Mouse (Mus musculus) small intestine, adult 2 months (tissue): ENCODE measurements around the gene Coro7. TPM values are rescaled to one million over a fixed set of nuclear protein-coding genes. Genes with fewer than 3 reads are reported as not detected.

ENCODE experiments used
- H3K27ac ChIP-seq: fragments of 200-500 bp; 2 replicates; pipeline ENCODE4 v1.5.1; 2012; ENCODE audit warnings: low read depth, low read length, control low read depth, inconsistent platforms; ENCODE audit not compliant: insufficient read depth
- H3K27me3 ChIP-seq: fragments of 200-500 bp; 2 replicates; pipeline ENCODE4 v1.6.1; 2012; ENCODE audit warnings: mild to moderate bottlenecking, moderate library complexity, low read length, inconsistent platforms; ENCODE audit not compliant: control insufficient read depth, insufficient read depth
- H3K36me3 ChIP-seq: fragments of 200-500 bp; 2 replicates; pipeline ENCODE4 v1.6.1; 2012; ENCODE audit warnings: mild to moderate bottlenecking, low read length, control low read depth, inconsistent platforms; ENCODE audit not compliant: control insufficient read depth, insufficient read depth
- H3K4me1 ChIP-seq: fragments of 200-500 bp; 2 replicates; pipeline ENCODE4 v1.6.1; 2012; ENCODE audit warnings: low read length, inconsistent platforms, mixed read lengths; ENCODE audit not compliant: control insufficient read depth, insufficient read depth, insufficient read length
- H3K4me3 ChIP-seq: fragments of 200-500 bp; 2 replicates; pipeline ENCODE4 v1.5.1; 2012; ENCODE audit warnings: low read depth, mild to moderate bottlenecking, control low read depth, inconsistent platforms, low read length, moderate library complexity
- CTCF ChIP-seq: fragments of 200-500 bp; IDR thresholded peaks from 2 replicates; pipeline ENCODE4 v1.5.1; 2012; ENCODE audit warnings: low read depth, mild to moderate bottlenecking, control low read depth, inconsistent platforms, low read length, moderate library complexity, mixed read lengths; ENCODE audit not compliant: insufficient replicate concordance, insufficient read length; ENCODE audit errors: extremely low read depth
- POLR2A ChIP-seq: fragments of 200-500 bp; IDR thresholded peaks from 2 replicates; pipeline ENCODE4 v1.6.1; 2012; ENCODE audit warnings: low read depth, mild to moderate bottlenecking, control low read depth, inconsistent platforms, low read length, moderate library complexity
- WGBS: fragments of 180-500 bp; shearing (Covaris S2); methylation state at CpG from one replicate; pipeline ENCODE4 v1.1.7; 2018; 5-methylcytosine and 5-hydroxymethylcytosine counted together
- polyA plus RNA-seq: library from polyadenylated mRNA; depleted of rRNA; stranded (reverse); fragments of >200 nt; gene quantifications from 2 replicates; pipeline ENCODE4 v1.2.3, GENCODE M21; 2012

Coro7 gene
- polyA plus RNA-seq, 1 experiment: 86.6 TPM

- H3K27ac ChIP-seq: peak overlapping the region; percentile 60; the same call in 1 of the 2 replicates
- 61% methylated on average over 3 of the region's 3 CpGs for WGBS
- TF ChIP-seq CTCF: no peak
- TF ChIP-seq POLR2A: no peak
- no peaks in the 10 kb centered on the region for H3K36me3 ChIP-seq
- peaks cover 2% of the 10 kb centered on the region; the same call in 1 of the 2 replicates for H3K4me1 ChIP-seq
- H3K27me3 ChIP-seq: no peaks in the 10 kb centered on the region
- no peak overlapping the region for H3K4me3 ChIP-seq
Observed at GRCm38 (mm10) chr16:4722915-4723209, 43.3 kb upstream of the Coro7 start.

DNA sequence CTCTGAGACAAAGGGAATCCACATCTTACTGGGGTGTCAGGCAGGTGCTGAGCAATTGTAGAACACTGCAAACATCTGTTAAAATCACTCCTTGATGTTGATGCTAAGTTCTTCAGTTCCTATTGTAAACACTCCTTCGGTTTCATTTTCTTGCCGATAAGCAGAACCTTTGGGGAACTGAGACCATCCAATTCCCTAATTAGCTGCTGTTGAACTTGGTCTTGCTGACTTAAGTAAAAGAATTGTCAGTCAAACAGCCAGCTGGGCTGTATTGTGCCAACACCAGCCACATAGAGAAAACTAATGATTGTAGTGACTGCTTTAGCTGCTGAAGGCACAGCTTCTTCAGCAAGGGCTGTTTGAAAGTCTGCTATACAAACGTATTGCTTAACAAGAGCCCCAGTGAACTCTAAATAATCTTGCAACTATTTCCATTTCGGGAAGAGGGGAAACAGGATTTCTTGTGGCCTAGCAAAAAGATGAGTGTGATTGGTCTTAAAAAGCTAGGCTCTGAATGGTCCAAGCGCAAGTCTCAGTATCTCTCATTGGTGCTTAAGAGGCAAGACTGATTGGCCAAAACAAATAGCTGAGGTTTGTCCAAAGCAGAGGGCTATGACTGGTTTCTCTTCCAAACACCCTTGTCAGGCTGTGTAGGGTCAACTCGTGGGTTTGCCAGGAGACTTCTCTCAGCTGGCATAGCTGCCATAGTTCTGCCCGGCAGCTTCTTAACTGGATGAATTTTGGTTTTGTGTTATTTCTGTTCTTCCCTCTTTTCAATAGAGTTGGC lies 42.7 kb upstream of the Coro7 start:
- Histone ChIP-seq H3K4me3 (no peak overlapping the region), H3K4me1 (peaks cover 2% of the 10 kb centered on the region; the same call in 1 of the 2 replicates), H3K36me3 (no peaks in the 10 kb centered on the region), H3K27ac (peak overlapping the region; percentile 60), H3K27me3 (no peaks in the 10 kb centered on the region)
- TF ChIP-seq POLR2A (no peak), CTCF (no peak)
- 52% methylated on average over 7 of the region's 7 CpGs for WGBS

DNA sequence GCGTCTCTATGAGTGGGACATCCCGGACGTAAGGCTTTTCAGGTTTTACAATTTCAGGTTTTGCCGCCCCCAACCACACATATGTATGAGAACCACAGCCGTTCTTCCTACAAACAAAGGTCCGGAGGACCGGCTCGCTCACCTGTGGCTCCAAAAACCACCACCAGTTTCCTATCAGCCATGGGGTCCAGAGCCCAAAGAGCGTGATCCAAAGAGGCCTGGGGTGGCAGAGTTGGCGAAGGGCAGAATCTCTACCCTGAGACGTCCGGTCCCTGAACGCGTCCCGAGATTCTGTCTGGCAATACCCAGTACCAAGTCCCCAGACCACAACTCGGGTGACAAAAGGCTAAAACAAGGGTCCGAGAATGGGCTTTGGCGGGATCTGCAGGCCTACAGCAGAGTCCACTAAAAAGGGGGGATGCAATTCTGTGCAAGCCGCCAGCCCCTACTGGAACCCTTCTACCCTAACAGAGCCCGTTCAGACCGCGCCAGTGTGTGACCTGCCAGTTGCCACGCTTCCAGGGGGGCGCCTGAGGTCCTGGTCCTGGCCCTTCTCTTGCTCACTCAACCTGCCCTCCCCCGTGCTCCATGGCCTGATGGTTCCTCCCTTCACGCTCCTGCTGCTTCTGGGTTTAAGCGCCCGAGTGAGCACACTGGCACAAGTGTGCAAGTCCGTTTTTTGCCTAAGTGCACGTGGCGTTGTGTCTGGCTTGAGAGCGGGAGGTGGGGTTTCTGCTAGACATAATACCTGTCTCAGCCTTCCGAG lies 39.4 kb upstream of the Coro7 start, which contains the start of gene Nmral1:
Gene Nmral1 (minus strand): TSS at position 604 of the 766 bp plus-strand sequence.
- H3K27ac ChIP-seq: no peak within 1 kb of the TSS; the same call in 1 of the 2 replicates
- no peaks in the 10 kb centered on the region for H3K27me3 ChIP-seq
- 15% methylated on average over 33 of the region's 33 CpGs for WGBS
- peak within 1 kb of the TSS; percentile 70 for H3K4me3 ChIP-seq
- H3K4me1 ChIP-seq: peaks cover 2% of the 10 kb centered on the region; the same call in 1 of the 2 replicates
- TF ChIP-seq POLR2A (no peak), CTCF (no peak)
- no peaks in the 10 kb centered on the region; the same call in none of the 2 replicates for H3K36me3 ChIP-seq

DNA sequence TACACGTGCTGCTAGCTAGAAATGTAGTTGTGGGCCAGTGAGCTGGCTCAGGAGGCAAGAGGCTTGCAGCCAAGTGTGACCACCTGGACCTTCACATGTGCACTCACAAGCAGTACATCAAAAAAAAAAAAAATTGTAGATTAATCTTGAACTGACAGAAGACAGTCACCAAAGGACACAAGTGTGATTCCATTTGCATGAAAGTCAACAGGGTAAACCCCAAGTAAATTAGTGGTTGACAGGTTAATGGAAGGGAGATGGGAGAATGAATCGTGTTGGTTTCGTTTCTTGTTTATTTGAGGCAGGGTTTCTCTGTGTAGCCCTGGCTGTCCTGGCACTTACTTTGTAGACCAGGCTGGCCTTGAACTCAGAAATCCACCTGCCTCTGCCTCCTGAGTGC lies 38.3 kb upstream of the Coro7 start:
- no peak overlapping the region for H3K27ac ChIP-seq
- peaks cover 2% of the 10 kb centered on the region; the same call in 1 of the 2 replicates for H3K4me1 ChIP-seq
- 45% methylated on average over 3 of the region's 3 CpGs for WGBS
- H3K36me3 ChIP-seq: no peaks in the 10 kb centered on the region; the same call in none of the 2 replicates
- no peaks in the 10 kb centered on the region for H3K27me3 ChIP-seq
- no peak for TF ChIP-seq POLR2A
- TF ChIP-seq CTCF: no peak
- H3K4me3 ChIP-seq: peak overlapping the region; percentile 27; the same call in 1 of the 2 replicates

DNA sequence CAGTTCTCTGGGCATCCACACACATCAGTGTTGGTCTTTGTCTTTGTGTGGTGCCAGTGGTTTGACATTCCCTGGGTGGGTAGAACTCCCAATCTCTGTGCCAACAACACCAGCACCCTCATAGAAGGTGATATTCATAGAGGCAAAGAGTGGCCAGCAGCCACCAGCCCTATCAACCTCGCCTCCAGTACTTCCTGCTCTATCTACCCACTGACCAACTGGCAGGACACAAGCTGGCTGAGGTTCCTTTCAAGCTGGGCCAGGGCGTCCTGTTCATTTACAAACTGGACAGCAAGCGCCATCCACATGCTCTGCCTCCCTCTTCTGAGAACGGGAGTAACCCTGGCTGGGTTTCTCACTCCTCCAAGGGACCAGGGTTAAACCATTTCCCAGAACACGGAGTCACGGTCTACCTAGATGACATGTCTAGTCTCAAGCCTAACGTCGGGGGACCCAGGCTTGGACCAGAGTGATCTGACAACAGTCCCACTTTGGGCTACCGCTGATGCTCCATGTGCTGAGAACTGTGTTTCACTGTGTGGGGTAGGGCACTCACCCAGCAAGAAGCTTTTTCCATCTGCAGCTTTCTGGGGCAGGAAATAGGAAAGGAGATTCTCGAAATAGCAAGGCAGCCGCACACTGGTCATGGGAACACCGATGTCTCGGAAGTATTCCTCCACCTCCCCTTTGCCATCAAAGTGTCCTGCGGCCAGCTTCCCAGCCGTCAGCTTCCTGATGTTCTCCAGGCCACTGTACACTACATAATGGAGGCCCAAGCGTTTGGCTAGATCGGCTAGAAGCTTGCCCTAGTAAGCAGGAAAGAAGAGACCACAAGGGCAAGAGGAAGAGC lies 34.5 kb upstream of the Coro7 start:
- Histone ChIP-seq H3K4me3 (no peak overlapping the region), H3K27ac (no peak overlapping the region), H3K36me3 (peaks cover 4% of the 10 kb centered on the region), H3K4me1 (peaks cover 1% of the 10 kb centered on the region; the same call in 1 of the 2 replicates), H3K27me3 (no peaks in the 10 kb centered on the region)
- TF ChIP-seq POLR2A (no peak), CTCF (no peak)
- WGBS: 86% methylated on average over 17 of the region's 17 CpGs

- H3K27ac ChIP-seq: no peak overlapping the region
- 94% methylated on average over 4 of the region's 4 CpGs for WGBS
- H3K4me3 ChIP-seq: no peak overlapping the region
- no peaks in the 10 kb centered on the region for H3K4me1 ChIP-seq
- TF ChIP-seq CTCF: no peak
- TF ChIP-seq POLR2A: no peak
- H3K36me3 ChIP-seq: peaks cover 20% of the 10 kb centered on the region
- no peaks in the 10 kb centered on the region for H3K27me3 ChIP-seq
Observed at GRCm38 (mm10) chr16:4711173-4711572, 31.6 kb upstream of the Coro7 start.
